8 mouse cellular contexts compared by ENCODE assay signal in genomic region chr17:34305380-34306030, GRCm38 (mm10). TPM values are rescaled to one million over a fixed set of nuclear protein-coding genes. Genes with fewer than 3 reads are reported as not detected.
DNase-seq lines count a peak whose midpoint lies in the region; ATAC-seq lines count a peak whose summit lies in the region.

TSS of gene H2-Eb1 (plus strand) at chr17:34305867.

- H3K27me3 ChIP-seq in forebrain, embryonic 10.5 days (ENCODE audit: poor library complexity, severe bottlenecking) = peaks cover 11% of the 10 kb centered on the region
- H3K27me3 ChIP-seq in heart, embryonic 16.5 days (ENCODE audit: control insufficient read depth, insufficient read depth, low read length) = no peaks in the 10 kb centered on the region
- peaks cover 7% of the 10 kb centered on the region; the same call in 1 of the 2 replicates for H3K27me3 ChIP-seq in liver, embryonic 13.5 days
- H3K27me3 ChIP-seq in stomach, embryonic 15.5 days (replicated peaks) = no peaks in the 10 kb centered on the region

- H3K27ac ChIP-seq in forebrain, embryonic 10.5 days = no peak within 1 kb of the TSS
- no peak within 1 kb of the TSS for H3K27ac ChIP-seq in heart, embryonic 16.5 days (ENCODE audit: low read length)
- no peak within 1 kb of the TSS for H3K27ac ChIP-seq in liver, embryonic 13.5 days
- H3K27ac ChIP-seq in stomach, embryonic 15.5 days = no peak within 1 kb of the TSS

- no peaks in the 10 kb centered on the region for H3K36me3 ChIP-seq in forebrain, embryonic 10.5 days (replicated peaks)
- no peaks in the 10 kb centered on the region for H3K36me3 ChIP-seq in heart, embryonic 16.5 days (ENCODE audit: control insufficient read depth, insufficient read depth)
- H3K36me3 ChIP-seq in liver, embryonic 13.5 days = no peaks in the 10 kb centered on the region
- H3K36me3 ChIP-seq in stomach, embryonic 15.5 days = no peaks in the 10 kb centered on the region

- H3K9me3 ChIP-seq in forebrain, embryonic 10.5 days = no peaks in the 10 kb centered on the region
- no peaks in the 10 kb centered on the region for H3K9me3 ChIP-seq in heart, embryonic 16.5 days (replicated peaks; ENCODE audit: control insufficient read depth, low read length)
- H3K9me3 ChIP-seq in liver, embryonic 13.5 days (replicated peaks) = no peaks in the 10 kb centered on the region
- H3K9me3 ChIP-seq in stomach, embryonic 15.5 days = no peaks in the 10 kb centered on the region

- H3K4me1 ChIP-seq in forebrain, embryonic 10.5 days = peaks cover 11% of the 10 kb centered on the region
- no peaks in the 10 kb centered on the region for H3K4me1 ChIP-seq in heart, embryonic 16.5 days (ENCODE audit: control insufficient read depth, insufficient read depth, low read length)
- H3K4me1 ChIP-seq in liver, embryonic 13.5 days (replicated peaks) = no peaks in the 10 kb centered on the region; the same call in 1 of the 2 replicates
- no peaks in the 10 kb centered on the region for H3K4me1 ChIP-seq in stomach, embryonic 15.5 days

- H3K9ac ChIP-seq in heart, embryonic 16.5 days (ENCODE audit: low read length) = no peak within 1 kb of the TSS
- H3K9ac ChIP-seq in liver, embryonic 13.5 days = no peak within 1 kb of the TSS
- H3K9ac ChIP-seq in stomach, embryonic 15.5 days = no peak within 1 kb of the TSS

- no peak within 1 kb of the TSS for H3K4me3 ChIP-seq in forebrain, embryonic 10.5 days
- no peak within 1 kb of the TSS for H3K4me3 ChIP-seq in heart, embryonic 16.5 days (ENCODE audit: low read length)
- H3K4me3 ChIP-seq in liver, embryonic 13.5 days (replicated peaks) = no peak within 1 kb of the TSS
- no peak within 1 kb of the TSS for H3K4me3 ChIP-seq in stomach, embryonic 15.5 days (replicated peaks)

- peak; percentile 77 for ATAC-seq in heart, embryonic 16.5 days (replicated peaks; ENCODE audit: extremely low read depth, insufficient read depth, low FRiP score)
- ATAC-seq in liver, embryonic 13.5 days (ENCODE audit: low read depth) = no peak
- ATAC-seq in stomach, embryonic 15.5 days (ENCODE audit: insufficient read depth, low FRiP score, low read depth) = peak; percentile 77; the same call in 1 of the 2 replicates

- H3K4me2 ChIP-seq in heart, embryonic 16.5 days (ENCODE audit: low read depth, low read length) = no peak within 1 kb of the TSS
- no peak within 1 kb of the TSS for H3K4me2 ChIP-seq in liver, embryonic 13.5 days
- no peak within 1 kb of the TSS for H3K4me2 ChIP-seq in stomach, embryonic 15.5 days

- peak; percentile 73 for DNase-seq in 3T3-L1 (ENCODE audit: low read depth, low spot score)
- peak; percentile 51 to 61 for DNase-seq in adrenal gland, postnatal 4 days (ENCODE audit: low spot score in 2 of 2)
- DNase-seq in forebrain, embryonic 10.5 days (ENCODE audit: extremely low spot score, low spot score) = peak; percentile 61
- peak; percentile 93 for DNase-seq in kidney, postnatal 14 days
- peak; percentile 38 for DNase-seq in liver, embryonic 13.5 days
- peak; percentile 59 for DNase-seq in neural tube, embryonic 10.5 days (ENCODE audit: extremely low spot score, low spot score)

RNA-seq across cellular contexts. Expression of gene H2-Eb1, which starts in this region (rescaled TPM):
- total RNA-seq in adrenal gland, postnatal 4 days (2021) = 10 to 100 TPM in 1 of 2 experiments, 1 to 10 TPM in 1; 5.7 to 12.3 TPM
- polyA plus RNA-seq in forebrain, embryonic 10.5 days (2016; fragmentation: Nextera tagmentation; extraction: Ambion mirVana) = 0.54 and 1.0 TPM in 2 replicates
- 20.8 and 54.0 TPM in 2 replicates for polyA plus RNA-seq in heart, embryonic 16.5 days (2015; fragmentation: Nextera tagmentation; extraction: Ambion mirVana)
- 0.81 and 0.88 TPM in 2 replicates for polyA plus RNA-seq in liver, embryonic 13.5 days (2015; fragmentation: Nextera tagmentation; extraction: Ambion mirVana)
- 4.8 and 5.0 TPM in 2 replicates for polyA plus RNA-seq in stomach, embryonic 15.5 days (2015; fragmentation: Nextera tagmentation; extraction: Ambion mirVana)

Comparison
In these comparisons a context has a peak if more than half of its experiments do, and no peak if none do; other contexts are left out.
1. Peak in DNase-seq in liver, embryonic 13.5 days; RNA of the gene not detected or under 1 TPM.
2. DNase-seq: peak in every context shown above with its lines; median percentile 93 in kidney, postnatal 14 days; 73 in 3T3-L1; 61 in forebrain, embryonic 10.5 days; 59 in neural tube, embryonic 10.5 days; 56 in adrenal gland, postnatal 4 days; 38 in liver, embryonic 13.5 days.